13 mouse cellular contexts compared by ENCODE assay signal in genomic region chr1:185482762-185483161, GRCm38 (mm10). TPM values are rescaled to one million over a fixed set of nuclear protein-coding genes. Genes with fewer than 3 reads are reported as not detected.
DNase-seq lines count a peak whose midpoint lies in the region; ATAC-seq and TF ChIP-seq lines count a peak whose summit lies in the region.
"Had no signal": no experiment of that assay in that cellular context is flagged by ENCODE, and none has a peak within 500 bp of the region (broad histone marks: within the 10 kb centered on the region; RNA-seq: fewer than 3 reads in every experiment).

No protein-coding gene starts in this region.

- no peak overlapping the region for H3K9ac ChIP-seq in forebrain, embryonic 16.5 days (replicated peaks; ENCODE audit: low read depth, low read length)
- H3K9ac ChIP-seq in intestine, postnatal 0 days (ENCODE audit: low read depth, low read length): no peak overlapping the region
- no peak overlapping the region for H3K9ac ChIP-seq in neural tube, embryonic 14.5 days (replicated peaks; ENCODE audit: low read depth, low read length)

- DNase-seq in retina, embryonic 14.5 days (ENCODE audit: low spot score): peak; percentile 8
- DNase-seq in retina, postnatal 1 day: no peak
- DNase-seq in urinary bladder, postnatal 14 days (ENCODE audit: low spot score): no peak
- no peak for DNase-seq in testis, postnatal 14 days (ENCODE audit: low spot score)
- DNase-seq: adrenal gland, postnatal 25 days; heart, adult 18-20 months; liver; thymus, postnatal 14 days had no signal

- peaks cover 11% of the 10 kb centered on the region for H3K4me1 ChIP-seq in forebrain, embryonic 16.5 days (replicated peaks; ENCODE audit: control insufficient read depth, insufficient read depth, low read length)
- H3K4me1 ChIP-seq in intestine, postnatal 0 days (replicated peaks; ENCODE audit: control insufficient read depth, insufficient read depth, low read length): no peaks in the 10 kb centered on the region
- H3K4me1 ChIP-seq in neural tube, embryonic 14.5 days (ENCODE audit: control insufficient read depth, insufficient read depth, low read length): peaks cover 3% of the 10 kb centered on the region; the same call in 1 of the 2 replicates

- no peak; the same call in 1 of the 2 replicates for ATAC-seq in forebrain, embryonic 16.5 days
- no peak for ATAC-seq in intestine, postnatal 0 days
- peak; percentile 69 for ATAC-seq in neural tube, embryonic 14.5 days (ENCODE audit: low read depth)
- ATAC-seq in cerebellum, adult (ENCODE audit: insufficient number of reproducible peaks, low FRiP score, low TSS enrichment): no peak
- ATAC-seq: lung, postnatal 0 days had no signal

- H3K4me3 ChIP-seq in forebrain, embryonic 16.5 days (replicated peaks; ENCODE audit: low read length): no peak overlapping the region
- no peak overlapping the region for H3K4me3 ChIP-seq in intestine, postnatal 0 days (ENCODE audit: low read depth, low read length)
- no peak overlapping the region for H3K4me3 ChIP-seq in neural tube, embryonic 14.5 days (ENCODE audit: low read depth, low read length)

- 56% methylated on average over 2 of the region's 2 CpGs for WGBS in forebrain, embryonic 16.5 days
- 98% methylated on average over 2 of the region's 2 CpGs for WGBS in intestine, postnatal 0 days
- WGBS in neural tube, embryonic 14.5 days: 39% methylated on average over 2 of the region's 2 CpGs

- no peaks in the 10 kb centered on the region for H3K36me3 ChIP-seq in forebrain, embryonic 16.5 days (ENCODE audit: control insufficient read depth, insufficient read depth)
- no peaks in the 10 kb centered on the region for H3K36me3 ChIP-seq in intestine, postnatal 0 days (ENCODE audit: control insufficient read depth, insufficient read depth)
- H3K36me3 ChIP-seq in neural tube, embryonic 14.5 days (ENCODE audit: control insufficient read depth, insufficient read depth, low read length): no peaks in the 10 kb centered on the region

- H3K9me3 ChIP-seq in forebrain, embryonic 16.5 days (ENCODE audit: control insufficient read depth, low read length): no peaks in the 10 kb centered on the region
- no peaks in the 10 kb centered on the region for H3K9me3 ChIP-seq in intestine, postnatal 0 days (ENCODE audit: control insufficient read depth)
- H3K9me3 ChIP-seq in neural tube, embryonic 14.5 days (ENCODE audit: control insufficient read depth, low read length): no peaks in the 10 kb centered on the region

- H3K27ac ChIP-seq in forebrain, embryonic 16.5 days (ENCODE audit: low read length): peak overlapping the region; percentile 33
- no peak overlapping the region for H3K27ac ChIP-seq in intestine, postnatal 0 days (ENCODE audit: low read depth, low read length)
- H3K27ac ChIP-seq in neural tube, embryonic 14.5 days (ENCODE audit: low read depth, low read length): peak overlapping the region; percentile 75

- H3K4me2 ChIP-seq in forebrain, embryonic 16.5 days (ENCODE audit: low read length): no peak overlapping the region
- H3K4me2 ChIP-seq in intestine, postnatal 0 days (replicated peaks; ENCODE audit: low read depth): 0 out of 2 replicates have a peak overlapping the region, but pooled peaks have one; percentile 48
- peak overlapping the region; percentile 40 for H3K4me2 ChIP-seq in neural tube, embryonic 14.5 days (ENCODE audit: low read depth, low read length)

- no peaks in the 10 kb centered on the region for H3K27me3 ChIP-seq in forebrain, embryonic 16.5 days (replicated peaks; ENCODE audit: control insufficient read depth, insufficient read depth, low read length)
- H3K27me3 ChIP-seq in intestine, postnatal 0 days (replicated peaks; ENCODE audit: control insufficient read depth, insufficient read depth, low read length): no peaks in the 10 kb centered on the region
- H3K27me3 ChIP-seq in neural tube, embryonic 14.5 days (ENCODE audit: control insufficient read depth, insufficient read depth, low read length): no peaks in the 10 kb centered on the region

- no peak for TF ChIP-seq CTCF in intestine, postnatal 0 days (IDR thresholded peaks at IDR 0.05; ENCODE audit: low read depth)

RNA-seq across cellular contexts. Expression of gene Slc30a10, which starts 28.1 kb away (rescaled TPM):
- 10.3 and 10.7 TPM in 2 replicates for polyA plus RNA-seq in forebrain, embryonic 16.5 days (2015; fragmentation: Nextera tagmentation; extraction: Ambion mirVana)
- 8.5 and 9.3 TPM in 2 replicates for polyA plus RNA-seq in intestine, postnatal 0 days (2015; fragmentation: Nextera tagmentation; extraction: Ambion mirVana)
- polyA plus RNA-seq in neural tube, embryonic 14.5 days (2014; fragmentation: Nextera tagmentation; extraction: Ambion mirVana): 5.8 and 6.3 TPM in 2 replicates
- polyA plus RNA-seq: lung, postnatal 0 days had no signal
